Mouse (Mus musculus): ENCODE results near the gene Oxct1. TPM values are rescaled to one million over a fixed set of nuclear protein-coding genes. Genes with fewer than 3 reads are reported as not detected.

The Oxct1 gene
- total and polyA plus RNA-seq, 2 experiments, result 1.7 to 6.4 TPM

DNA sequence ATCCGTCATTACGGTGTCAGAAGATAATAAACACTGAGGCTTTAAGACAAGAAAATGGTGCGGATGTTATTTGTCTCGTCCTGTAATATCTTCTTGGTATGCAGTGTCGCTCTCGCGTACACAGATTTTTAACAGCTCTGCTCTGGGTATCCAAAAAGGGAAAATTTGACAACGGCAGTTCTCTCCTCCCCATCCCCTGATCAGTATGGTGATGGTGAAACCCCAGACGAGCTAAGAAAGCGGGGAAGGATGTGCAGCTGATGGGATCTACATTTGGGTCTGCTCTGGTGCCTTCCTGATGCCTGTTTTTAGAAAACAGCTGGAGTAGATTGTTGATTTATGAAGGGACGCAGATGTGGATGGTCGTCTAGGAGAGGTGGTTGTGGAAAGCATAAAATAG is 78.1 kb downstream of the Oxct1 start:
- H3K27me3 ChIP-seq (ENCODE audit: control insufficient read depth, insufficient read depth, low read length), result no peaks in the 10 kb centered on the region
- no peaks in the 10 kb centered on the region for H3K36me3 ChIP-seq (ENCODE audit: control insufficient read depth, insufficient read depth, low read length)
- 86% methylated on average over 12 of the region's 12 CpGs for WGBS

DNA sequence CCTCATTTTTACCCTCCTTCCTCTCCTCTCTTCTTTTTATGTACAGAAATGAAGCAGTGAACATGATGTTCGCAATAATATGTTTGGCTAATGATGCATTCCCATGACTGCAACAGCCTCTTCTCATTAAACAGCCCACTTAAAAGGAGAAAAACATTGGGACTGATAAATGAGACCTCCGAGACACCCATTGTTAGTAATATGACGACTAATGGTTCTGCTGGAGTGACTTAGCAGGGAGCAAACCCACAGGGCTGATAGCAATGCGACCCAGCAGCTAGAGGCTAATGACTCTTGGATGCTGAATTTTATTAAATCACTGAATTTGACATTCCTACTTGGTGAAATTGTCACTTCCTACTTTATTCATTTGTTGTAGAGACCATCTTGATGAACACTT is 79.3 kb downstream of the Oxct1 start:
- no peak overlapping the region for H3K4me3 ChIP-seq (ENCODE audit: insufficient read depth, low read depth, low read length)
- H3K9ac ChIP-seq (ENCODE audit: low read depth, low read length), result no peak overlapping the region
- no peaks in the 10 kb centered on the region for H3K27me3 ChIP-seq (ENCODE audit: control insufficient read depth, insufficient read depth, low read length)
- no peaks in the 10 kb centered on the region for H3K4me1 ChIP-seq (ENCODE audit: control insufficient read depth, insufficient read depth, low read length)
- DNase-seq (ENCODE audit: extremely low read depth, low read depth, low spot score), result no peak
- WGBS, result 78% methylated on average over 4 of the region's 4 CpGs
- H3K36me3 ChIP-seq (ENCODE audit: control insufficient read depth, insufficient read depth, low read length), result no peaks in the 10 kb centered on the region
- H3K27ac ChIP-seq (replicated peaks; ENCODE audit: insufficient read depth, low read depth, low read length), result no peak overlapping the region
- TF ChIP-seq CTCF (IDR thresholded peaks at IDR 0.05; ENCODE audit: low read depth, low read length), result no peak
- no peak for TF ChIP-seq POLR2A (IDR thresholded peaks at IDR 0.05; ENCODE audit: extremely low read depth, insufficient read depth, low read length)
- H3K79me2 ChIP-seq (ENCODE audit: control insufficient read depth, insufficient read depth, low read length), result no peaks in the 10 kb centered on the region

More for the DNA sequence above, 78.1 kb downstream of the Oxct1 start:
- Histone ChIP-seq H3K4me3 (ENCODE audit: insufficient read depth, low read depth, low read length) (no peak overlapping the region), H3K9ac (ENCODE audit: low read depth, low read length) (no peak overlapping the region), H3K79me2 (ENCODE audit: control insufficient read depth, insufficient read depth, low read length) (no peaks in the 10 kb centered on the region), H3K27ac (replicated peaks; ENCODE audit: insufficient read depth, low read depth, low read length) (no peak overlapping the region), H3K4me1 (ENCODE audit: control insufficient read depth, insufficient read depth, low read length) (no peaks in the 10 kb centered on the region)
- no peak for TF ChIP-seq CTCF (IDR thresholded peaks at IDR 0.05; ENCODE audit: low read depth, low read length)
- TF ChIP-seq POLR2A (IDR thresholded peaks at IDR 0.05; ENCODE audit: extremely low read depth, insufficient read depth, low read length), result no peak
- no peak for DNase-seq (ENCODE audit: extremely low read depth, low read depth, low spot score)

- WGBS, result 95% methylated on average over 6 of the region's 6 CpGs
- no peak for TF ChIP-seq POLR2A (IDR thresholded peaks at IDR 0.05; ENCODE audit: extremely low read depth, insufficient read depth, low read length)
- no peak for TF ChIP-seq CTCF (IDR thresholded peaks at IDR 0.05; ENCODE audit: low read depth, low read length)
- Histone ChIP-seq H3K79me2 (ENCODE audit: control insufficient read depth, insufficient read depth, low read length) (no peaks in the 10 kb centered on the region), H3K9ac (ENCODE audit: low read depth, low read length) (no peak overlapping the region), H3K27me3 (ENCODE audit: control insufficient read depth, insufficient read depth, low read length) (no peaks in the 10 kb centered on the region), H3K4me3 (ENCODE audit: insufficient read depth, low read depth, low read length) (no peak overlapping the region), H3K27ac (replicated peaks; ENCODE audit: insufficient read depth, low read depth, low read length) (no peak overlapping the region), H3K4me1 (ENCODE audit: control insufficient read depth, insufficient read depth, low read length) (no peaks in the 10 kb centered on the region), H3K36me3 (ENCODE audit: control insufficient read depth, insufficient read depth, low read length) (no peaks in the 10 kb centered on the region)
- no peak for DNase-seq (ENCODE audit: extremely low read depth, low read depth, low spot score)
These were observed 93.8 kb downstream of the Oxct1 start for GRCm38 (mm10) chr15:4119962-4120361.

DNA sequence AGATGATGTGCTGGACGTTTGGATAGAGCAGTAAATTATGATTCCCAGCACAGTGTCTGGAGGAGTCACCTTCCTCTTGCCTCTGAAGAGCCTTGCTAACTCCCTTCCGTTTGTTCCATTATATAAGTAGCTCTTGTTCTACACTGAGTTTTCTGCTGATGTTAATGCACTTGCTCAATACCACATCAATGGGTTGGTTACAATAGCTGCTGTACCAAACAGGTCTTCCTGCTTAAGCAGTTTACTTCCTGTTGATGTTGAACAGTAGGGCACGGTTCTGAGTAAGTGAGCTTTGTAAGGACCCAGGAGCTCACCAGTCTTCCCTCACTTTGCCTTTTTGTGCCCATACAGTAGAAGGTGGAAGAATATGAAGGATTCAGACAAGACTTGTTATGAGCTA is 98.5 kb downstream of the Oxct1 start:
- 73% methylated on average over 3 of the region's 3 CpGs for whole genome bisulfite sequencing
- Histone ChIP-seq H3K27ac (replicated peaks; ENCODE audit: insufficient read depth, low read depth, low read length) (no peak overlapping the region), H3K4me1 (ENCODE audit: control insufficient read depth, insufficient read depth, low read length) (no peaks in the 10 kb centered on the region), H3K79me2 (ENCODE audit: control insufficient read depth, insufficient read depth, low read length) (no peaks in the 10 kb centered on the region), H3K27me3 (ENCODE audit: control insufficient read depth, insufficient read depth, low read length) (no peaks in the 10 kb centered on the region), H3K4me3 (ENCODE audit: insufficient read depth, low read depth, low read length) (no peak overlapping the region), H3K36me3 (ENCODE audit: control insufficient read depth, insufficient read depth, low read length) (no peaks in the 10 kb centered on the region), H3K9ac (ENCODE audit: low read depth, low read length) (no peak overlapping the region)
- no peak for TF ChIP-seq POLR2A (IDR thresholded peaks at IDR 0.05; ENCODE audit: extremely low read depth, insufficient read depth, low read length)
- no peak for TF ChIP-seq CTCF (IDR thresholded peaks at IDR 0.05; ENCODE audit: low read depth, low read length)
- DNase-seq (ENCODE audit: extremely low read depth, low read depth, low spot score), result no peak

- no peaks in the 10 kb centered on the region for H3K4me1 ChIP-seq (ENCODE audit: control insufficient read depth, insufficient read depth, low read length)
- H3K79me2 ChIP-seq (ENCODE audit: control insufficient read depth, insufficient read depth, low read length), result no peaks in the 10 kb centered on the region
- no peak for DNase-seq (ENCODE audit: extremely low read depth, low read depth, low spot score)
- no peaks in the 10 kb centered on the region for H3K27me3 ChIP-seq (ENCODE audit: control insufficient read depth, insufficient read depth, low read length)
- no peaks in the 10 kb centered on the region for H3K36me3 ChIP-seq (ENCODE audit: control insufficient read depth, insufficient read depth, low read length)
- no peak overlapping the region for H3K9ac ChIP-seq (ENCODE audit: low read depth, low read length)
- H3K4me3 ChIP-seq (ENCODE audit: insufficient read depth, low read depth, low read length), result no peak overlapping the region
- WGBS, result 77% methylated on average over 1 of the region's 1 CpGs
- TF ChIP-seq POLR2A (IDR thresholded peaks at IDR 0.05; ENCODE audit: extremely low read depth, insufficient read depth, low read length) (no peak), CTCF (IDR thresholded peaks at IDR 0.05; ENCODE audit: low read depth, low read length) (no peak)
- H3K27ac ChIP-seq (replicated peaks; ENCODE audit: insufficient read depth, low read depth, low read length), result no peak overlapping the region
These were observed 112.3 kb downstream of the Oxct1 start for GRCm38 (mm10) chr15:4138524-4138923.

DNA sequence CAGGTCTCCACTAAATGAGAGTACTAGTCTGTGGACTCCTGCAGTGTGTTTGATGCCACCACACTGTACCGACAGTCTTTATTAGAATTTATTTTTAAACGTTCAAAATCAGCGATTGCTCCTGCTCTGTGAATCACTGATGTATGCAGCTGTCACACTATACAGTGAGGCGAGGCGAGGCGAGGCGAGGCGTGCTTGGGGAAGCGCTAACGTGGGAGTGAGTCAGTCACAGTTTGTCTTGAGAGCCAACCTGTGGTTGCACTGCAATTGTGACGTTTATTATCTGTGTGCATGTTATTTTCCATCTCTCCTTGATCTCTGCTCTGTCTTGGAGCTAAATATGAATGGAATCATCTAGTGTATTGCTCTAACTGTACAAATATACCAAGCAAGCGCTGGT is 113.3 kb downstream of the Oxct1 start:
- no peaks in the 10 kb centered on the region for H3K4me1 ChIP-seq (ENCODE audit: control insufficient read depth, insufficient read depth, low read length)
- 90% methylated on average over 12 of the region's 12 CpGs for WGBS
- H3K27me3 ChIP-seq (ENCODE audit: control insufficient read depth, insufficient read depth, low read length), result no peaks in the 10 kb centered on the region
- H3K9ac ChIP-seq (ENCODE audit: low read depth, low read length), result no peak overlapping the region
- DNase-seq (ENCODE audit: extremely low read depth, low read depth, low spot score), result no peak
- no peak overlapping the region for H3K27ac ChIP-seq (replicated peaks; ENCODE audit: insufficient read depth, low read depth, low read length)
- no peaks in the 10 kb centered on the region for H3K79me2 ChIP-seq (ENCODE audit: control insufficient read depth, insufficient read depth, low read length)
- H3K36me3 ChIP-seq (ENCODE audit: control insufficient read depth, insufficient read depth, low read length), result no peaks in the 10 kb centered on the region
- TF ChIP-seq POLR2A (IDR thresholded peaks at IDR 0.05; ENCODE audit: extremely low read depth, insufficient read depth, low read length), result no peak
- TF ChIP-seq CTCF (IDR thresholded peaks at IDR 0.05; ENCODE audit: low read depth, low read length), result no peak
- no peak overlapping the region for H3K4me3 ChIP-seq (ENCODE audit: insufficient read depth, low read depth, low read length)

Data from liver, adult 2 months (tissue).